Mouse (Mus musculus): ENCODE results near the gene Ccer1. TPM values are rescaled to one million over a fixed set of nuclear protein-coding genes. Genes with fewer than 3 reads are reported as not detected.
"Not testable (repeated sequence)": the region's sequence is repeated elsewhere in the genome, so short reads cannot be mapped to it uniquely, and the experiment has no call there.

The Ccer1 gene
- polyA plus RNA-seq, 1 experiment from 2014 or later = not detected

GRCm38 (mm10) chr10:97722709-97723108 is 29.9 kb downstream of the Ccer1 start:
- Histone ChIP-seq H3K9me3 (ENCODE audit: control insufficient read depth, low read length) (no peaks in the 10 kb centered on the region), H3K9ac (ENCODE audit: low read depth, low read length) (no peak overlapping the region), H3K27me3 (replicated peaks; ENCODE audit: control insufficient read depth, insufficient read depth, low read length) (no peaks in the 10 kb centered on the region), H3K27ac (ENCODE audit: low read length) (no peak overlapping the region), H3K4me1 (ENCODE audit: control insufficient read depth, insufficient read depth, low read length) (no peaks in the 10 kb centered on the region), H3K4me3 (ENCODE audit: low read length) (no peak overlapping the region), H3K4me2 (ENCODE audit: low read depth, low read length) (no peak overlapping the region), H3K36me3 (ENCODE audit: control insufficient read depth, insufficient read depth, low read length) (no peaks in the 10 kb centered on the region)
- ATAC-seq = no peak
- WGBS = 93% methylated on average over 9 of the region's 9 CpGs

- Histone ChIP-seq H3K9me3 (ENCODE audit: control insufficient read depth, low read length) (no peaks in the 10 kb centered on the region), H3K4me2 (ENCODE audit: low read depth, low read length) (no peak overlapping the region), H3K27me3 (replicated peaks; ENCODE audit: control insufficient read depth, insufficient read depth, low read length) (no peaks in the 10 kb centered on the region), H3K4me1 (ENCODE audit: control insufficient read depth, insufficient read depth, low read length) (no peaks in the 10 kb centered on the region), H3K36me3 (ENCODE audit: control insufficient read depth, insufficient read depth, low read length) (no peaks in the 10 kb centered on the region), H3K4me3 (ENCODE audit: low read length) (no peak overlapping the region), H3K9ac (ENCODE audit: low read depth, low read length) (no peak overlapping the region), H3K27ac (ENCODE audit: low read length) (no peak overlapping the region)
- 43% methylated on average over 1 of the region's 1 CpGs for WGBS
- ATAC-seq = no peak
Observed at GRCm38 (mm10) chr10:97725929-97726328, 33.1 kb downstream of the Ccer1 start.

- H3K27me3 ChIP-seq (replicated peaks; ENCODE audit: control insufficient read depth, insufficient read depth, low read length); H3K4me1 ChIP-seq (ENCODE audit: control insufficient read depth, insufficient read depth, low read length); H3K27ac ChIP-seq (ENCODE audit: low read length); H3K36me3 ChIP-seq (ENCODE audit: control insufficient read depth, insufficient read depth, low read length); H3K4me3 ChIP-seq (ENCODE audit: low read length); ATAC-seq; H3K9ac ChIP-seq (ENCODE audit: low read depth, low read length); H3K9me3 ChIP-seq (ENCODE audit: control insufficient read depth, low read length); H3K4me2 ChIP-seq (ENCODE audit: low read depth, low read length): not testable (repeated sequence)
Observed at GRCm38 (mm10) chr10:97726655-97727054, 33.8 kb downstream of the Ccer1 start, which contains the start of gene C030005K15Rik. TSS of gene C030005K15Rik (minus strand) at chr10:97726755.

Other genes starting within 250 kb of the Ccer1 start
- 420 and 424 TPM in 2 replicates for gene Dcn, start 213.4 kb upstream of the Ccer1 start, polyA plus RNA-seq (2015; fragmentation: Nextera tagmentation; extraction: Ambion mirVana)
- gene Lum, start 127.9 kb upstream of the Ccer1 start, polyA plus RNA-seq (2015; fragmentation: Nextera tagmentation; extraction: Ambion mirVana) = 221 and 239 TPM in 2 replicates
- gene Kera, start 86.2 kb upstream of the Ccer1 start, polyA plus RNA-seq (2015; fragmentation: Nextera tagmentation; extraction: Ambion mirVana) = 0.13 and 0.20 TPM in 2 replicates
- 0.22 and 0.24 TPM in 2 replicates for gene Epyc, start 49.0 kb upstream of the Ccer1 start, polyA plus RNA-seq (2015; fragmentation: Nextera tagmentation; extraction: Ambion mirVana)
- gene C030005K15Rik, start 33.7 kb downstream of the Ccer1 start, polyA plus RNA-seq (2015; fragmentation: Nextera tagmentation; extraction: Ambion mirVana) = not detected in 2 replicates